Mouse (Mus musculus): ENCODE measurements at regions not wholly inside any gene's neighbourhood (a gene's known extent, or its start where the extent isn't known, plus 50 kb on each side); places are given as distances from the start of the nearest gene placed in this dataset.

GRCm38 (mm10) chr2:173349910-173350309, 73.6 kb upstream of the Pmepa1 start:
- Histone ChIP-seq H3K9me3 (replicated peaks) (no peaks in the 10 kb centered on the region), H3K36me3 (no peaks in the 10 kb centered on the region), H3K9ac (no peak overlapping the region), H3K4me1 (peaks cover 14% of the 10 kb centered on the region), H3K27ac (no peak overlapping the region), H3K4me3 (no peak overlapping the region), H3K27me3 (no peaks in the 10 kb centered on the region), H3K4me2 (replicated peaks) (no peak overlapping the region)
- no peak for ATAC-seq (ENCODE audit: low FRiP score)
- WGBS = 88% methylated on average over 4 of the region's 4 CpGs

- 94% methylated on average over 3 of the region's 3 CpGs for WGBS
- Histone ChIP-seq H3K27me3 (no peaks in the 10 kb centered on the region), H3K36me3 (no peaks in the 10 kb centered on the region), H3K4me2 (replicated peaks) (no peak overlapping the region), H3K27ac (no peak overlapping the region), H3K4me1 (peaks cover 14% of the 10 kb centered on the region), H3K4me3 (no peak overlapping the region), H3K9me3 (replicated peaks) (no peaks in the 10 kb centered on the region), H3K9ac (no peak overlapping the region)
- ATAC-seq (ENCODE audit: low FRiP score) = no peak
Observed at GRCm38 (mm10) chr2:173350405-173350804, 74.1 kb upstream of the Pmepa1 start.

- Histone ChIP-seq H3K9me3 (replicated peaks) (no peaks in the 10 kb centered on the region), H3K4me3 (no peak overlapping the region), H3K36me3 (no peaks in the 10 kb centered on the region), H3K27ac (no peak overlapping the region), H3K4me1 (peaks cover 14% of the 10 kb centered on the region), H3K27me3 (no peaks in the 10 kb centered on the region), H3K4me2 (replicated peaks) (no peak overlapping the region), H3K9ac (no peak overlapping the region)
- 59% methylated on average over 3 of the region's 3 CpGs for WGBS
- ATAC-seq (ENCODE audit: low FRiP score) = no peak
Observed at GRCm38 (mm10) chr2:173350831-173351230, 74.5 kb upstream of the Pmepa1 start.

GRCm38 (mm10) chr2:173351831-173352755, 75.8 kb upstream of the Pmepa1 start:
- H3K9me3 ChIP-seq (replicated peaks) = no peaks in the 10 kb centered on the region
- H3K4me1 ChIP-seq = peaks cover 14% of the 10 kb centered on the region
- ATAC-seq (ENCODE audit: low FRiP score) = no peak
- H3K4me2 ChIP-seq (replicated peaks) = no peak overlapping the region
- peak overlapping the region; percentile 77 for H3K27ac ChIP-seq
- no peak overlapping the region for H3K4me3 ChIP-seq
- 62% methylated on average over 18 of the region's 18 CpGs for WGBS
- no peak overlapping the region for H3K9ac ChIP-seq
- no peaks in the 10 kb centered on the region for H3K27me3 ChIP-seq
- H3K36me3 ChIP-seq = no peaks in the 10 kb centered on the region

- Histone ChIP-seq H3K4me3 (no peak overlapping the region), H3K27ac (peak overlapping the region; percentile 77), H3K4me1 (peaks cover 14% of the 10 kb centered on the region), H3K9me3 (replicated peaks) (no peaks in the 10 kb centered on the region), H3K36me3 (no peaks in the 10 kb centered on the region), H3K9ac (no peak overlapping the region), H3K4me2 (replicated peaks) (no peak overlapping the region), H3K27me3 (no peaks in the 10 kb centered on the region)
- ATAC-seq (ENCODE audit: low FRiP score) = no peak
- WGBS = 54% methylated on average over 3 of the region's 3 CpGs
Observed at GRCm38 (mm10) chr2:173352756-173353139, 76.4 kb upstream of the Pmepa1 start.

- no peaks in the 10 kb centered on the region for H3K27me3 ChIP-seq
- H3K27ac ChIP-seq = no peak overlapping the region
- no peak overlapping the region for H3K4me2 ChIP-seq (replicated peaks)
- no peak overlapping the region for H3K4me3 ChIP-seq
- H3K4me1 ChIP-seq = peaks cover 14% of the 10 kb centered on the region
- 75% methylated on average over 16 of the region's 16 CpGs for WGBS
- H3K9me3 ChIP-seq (replicated peaks) = no peaks in the 10 kb centered on the region
- no peaks in the 10 kb centered on the region for H3K36me3 ChIP-seq
- no peak for ATAC-seq (ENCODE audit: low FRiP score)
- H3K9ac ChIP-seq = no peak overlapping the region
Observed at GRCm38 (mm10) chr2:173353435-173354241, 77.3 kb upstream of the Pmepa1 start.

- Histone ChIP-seq H3K4me1 (peaks cover 10% of the 10 kb centered on the region), H3K36me3 (no peaks in the 10 kb centered on the region), H3K9me3 (replicated peaks) (no peaks in the 10 kb centered on the region), H3K4me2 (replicated peaks) (no peak overlapping the region), H3K27me3 (no peaks in the 10 kb centered on the region), H3K4me3 (no peak overlapping the region), H3K9ac (no peak overlapping the region), H3K27ac (no peak overlapping the region)
- no peak for ATAC-seq (ENCODE audit: low FRiP score)
- 68% methylated on average over 5 of the region's 5 CpGs for WGBS
Observed at GRCm38 (mm10) chr2:173356786-173357185, 80.5 kb upstream of the Pmepa1 start.

- no peaks in the 10 kb centered on the region for H3K36me3 ChIP-seq
- peaks cover 19% of the 10 kb centered on the region for H3K4me1 ChIP-seq
- H3K4me2 ChIP-seq (replicated peaks) = peak overlapping the region; percentile 46
- H3K4me3 ChIP-seq = peak overlapping the region; percentile 10
- H3K27ac ChIP-seq = no peak overlapping the region
- WGBS = 12% methylated on average over 24 of the region's 24 CpGs
- no peak for ATAC-seq (ENCODE audit: low FRiP score)
- peaks cover 19% of the 10 kb centered on the region for H3K27me3 ChIP-seq
- 0 out of 2 replicates have a peak overlapping the region, but pooled peaks have one; percentile 10 for H3K9ac ChIP-seq
- no peaks in the 10 kb centered on the region for H3K9me3 ChIP-seq (replicated peaks)
Observed at GRCm38 (mm10) chr2:173365441-173366166, 89.3 kb upstream of the Pmepa1 start.

- no peaks in the 10 kb centered on the region for H3K36me3 ChIP-seq
- no peak overlapping the region for H3K4me3 ChIP-seq
- WGBS = 70% methylated on average over 11 of the region's 11 CpGs
- H3K9ac ChIP-seq = no peak overlapping the region
- no peak for ATAC-seq (ENCODE audit: low FRiP score)
- peaks cover 19% of the 10 kb centered on the region for H3K4me1 ChIP-seq
- H3K27ac ChIP-seq = no peak overlapping the region
- no peak overlapping the region for H3K4me2 ChIP-seq (replicated peaks)
- H3K9me3 ChIP-seq (replicated peaks) = no peaks in the 10 kb centered on the region
- H3K27me3 ChIP-seq = peaks cover 19% of the 10 kb centered on the region
Observed at GRCm38 (mm10) chr2:173366734-173367133, 90.4 kb upstream of the Pmepa1 start.

- peaks cover 19% of the 10 kb centered on the region for H3K4me1 ChIP-seq
- no peak overlapping the region for H3K9ac ChIP-seq
- peaks cover 19% of the 10 kb centered on the region for H3K27me3 ChIP-seq
- H3K4me3 ChIP-seq = no peak overlapping the region
- H3K27ac ChIP-seq = no peak overlapping the region
- no peaks in the 10 kb centered on the region for H3K36me3 ChIP-seq
- no peak for ATAC-seq (ENCODE audit: low FRiP score)
- no peaks in the 10 kb centered on the region for H3K9me3 ChIP-seq (replicated peaks)
- WGBS = 52% methylated on average over 7 of the region's 7 CpGs
- H3K4me2 ChIP-seq (replicated peaks) = no peak overlapping the region
Observed at GRCm38 (mm10) chr2:173368899-173369298, 92.6 kb upstream of the Pmepa1 start.

- Histone ChIP-seq H3K27me3 (no peaks in the 10 kb centered on the region), H3K27ac (no peak overlapping the region), H3K4me3 (no peak overlapping the region), H3K9me3 (replicated peaks) (no peaks in the 10 kb centered on the region), H3K4me1 (0 out of 2 replicates have a peak, but pooled peaks cover 3% of the 10 kb centered on the region), H3K36me3 (no peaks in the 10 kb centered on the region), H3K4me2 (replicated peaks) (no peak overlapping the region), H3K9ac (no peak overlapping the region)
- ATAC-seq (ENCODE audit: low FRiP score) = no peak
- 80% methylated on average over 6 of the region's 6 CpGs for WGBS
Observed at GRCm38 (mm10) chr2:173376926-173377325, 100.6 kb upstream of the Pmepa1 start.
